Mouse (Mus musculus): ENCODE measurements around the gene Arf4.

GRCm38 (mm10) chr14:26675371-26675770 is 37.5 kb downstream of the Arf4 start:
- TF ChIP-seq TAL1 (IDR thresholded peaks at IDR 0.05; ENCODE audit: low read length) (no peak), GATA1 (IDR thresholded peaks at IDR 0.05; ENCODE audit: low read length) (no peak)
